Mouse (Mus musculus) erythroblast, adult 5-6 weeks (primary cell): ENCODE results near the gene Tmem212. TPM values are rescaled to one million over a fixed set of nuclear protein-coding genes. Genes with fewer than 3 reads are reported as not detected.
"Not testable (repeated sequence)": the region's sequence is repeated elsewhere in the genome, so short reads cannot be mapped to it uniquely, and the experiment has no call there.

Source experiments
- ATAC-seq: replicated peaks from 2 replicates; pipeline ENCODE4 v1.8.0; 2016; ENCODE audit warnings: moderate number of reproducible peaks, mild to moderate bottlenecking, moderate TSS enrichment, inconsistent platforms; ENCODE audit not compliant: poor library complexity, low FRiP score, severe bottlenecking
- total RNA-seq, 2 experiments: library from RNA; stranded (forward) in 1 of 2; stranded (reverse) in 1 of 2; fragments of 150-400 nt in 1 of 2; fragments of 200-764, 138-1000 nt in 1 of 2; gene quantifications; 2 replicates each; pipeline versions ENCODE4 v1.2.3 to v1.2.4; 2015 to 2017; ENCODE audit warnings: low replicate concordance in 2 of 2

Gene Tmem212
- total RNA-seq (2015; ENCODE audit: low replicate concordance) (not detected in 2 replicates), total RNA-seq (2017; ENCODE audit: low replicate concordance) (not detected in 2 replicates)

GRCm38 (mm10) chr3:27896318-27896892, at the start of gene Tmem212:
Gene Tmem212 (minus strand): TSS chr3:27896368.
- ATAC-seq, result no peak

- not testable (repeated sequence) for ATAC-seq
These were observed 49.2 kb upstream of the Tmem212 start for GRCm38 (mm10) chr3:27945397-27945796.

GRCm38 (mm10) chr3:27942991-27943390, 46.8 kb upstream of the Tmem212 start:
- no peak for ATAC-seq

GRCm38 (mm10) chr3:27941634-27942033, 45.5 kb upstream of the Tmem212 start:
- ATAC-seq, result no peak

- no peak; the same call in 1 of the 2 replicates for ATAC-seq
These were observed 42.5 kb upstream of the Tmem212 start, which contains the start of gene Pld1 for GRCm38 (mm10) chr3:27938381-27939323. Gene Pld1 (plus strand): TSS chr3:27938695.

- no peak for ATAC-seq
These were observed 41.3 kb upstream of the Tmem212 start for GRCm38 (mm10) chr3:27937144-27938110.

GRCm38 (mm10) chr3:27936731-27937130, 40.6 kb upstream of the Tmem212 start:
- no peak for ATAC-seq

- no peak for ATAC-seq
These were observed 39.5 kb upstream of the Tmem212 start for GRCm38 (mm10) chr3:27935644-27936043.

- ATAC-seq, result no peak
These were observed 36.2 kb upstream of the Tmem212 start for GRCm38 (mm10) chr3:27932391-27932790.

- ATAC-seq, result no peak
These were observed 33.1 kb upstream of the Tmem212 start for GRCm38 (mm10) chr3:27929219-27929618.

- ATAC-seq, result no peak
These were observed 27.9 kb upstream of the Tmem212 start for GRCm38 (mm10) chr3:27924037-27924436.

- ATAC-seq, result no peak
These were observed 25.3 kb upstream of the Tmem212 start for GRCm38 (mm10) chr3:27921268-27922020.

GRCm38 (mm10) chr3:27918656-27919436, 22.7 kb upstream of the Tmem212 start:
- no peak for ATAC-seq

- ATAC-seq, result no peak
These were observed 12.8 kb upstream of the Tmem212 start for GRCm38 (mm10) chr3:27909016-27909415.

- ATAC-seq, result no peak
These were observed 12.1 kb upstream of the Tmem212 start for GRCm38 (mm10) chr3:27908316-27908715.

- ATAC-seq, result no peak
These were observed 11.1 kb upstream of the Tmem212 start for GRCm38 (mm10) chr3:27907301-27907700.

GRCm38 (mm10) chr3:27906647-27907209, 10.6 kb upstream of the Tmem212 start:
- no peak for ATAC-seq
